Mouse (Mus musculus) midbrain, embryonic 14.5 days (tissue): ENCODE results near the gene Ints4. TPM values are rescaled to one million over a fixed set of nuclear protein-coding genes. Genes with fewer than 3 reads are reported as not detected.

ENCODE experiments used
- ATAC-seq: fragments of 200-750 bp; cut with Nextera tagmentation; 2 replicates; pipeline ENCODE4 v1.8.0; 2017; ENCODE audit warnings: moderate number of reproducible peaks, moderate library complexity; ENCODE audit not compliant: low FRiP score, low TSS enrichment
- DNase-seq: peaks from one replicate; pipeline ENCODE4 v3.0.0-alpha.2; 2015
- H3K27ac ChIP-seq: fragments of 300-500 bp; sonication (generic); replicated peaks from 2 replicates; pipeline ENCODE4 v1.5.1; 2014; ENCODE audit warnings: mild to moderate bottlenecking, low read depth, low read length, moderate library complexity
- H3K27me3 ChIP-seq: fragments of 300-500 bp; sonication (generic); 2 replicates; pipeline ENCODE4 v1.6.1; 2014; ENCODE audit warnings: low read length, control low read depth, mixed read lengths; ENCODE audit not compliant: control insufficient read depth, insufficient read depth
- H3K36me3 ChIP-seq: fragments of 300-500 bp; sonication (generic); 2 replicates; pipeline ENCODE4 v1.6.1; 2014; ENCODE audit warnings: low read length, control low read depth; ENCODE audit not compliant: control insufficient read depth, insufficient read depth
- H3K4me1 ChIP-seq: fragments of 300-500 bp; sonication (generic); 2 replicates; pipeline ENCODE4 v1.6.1; 2014; ENCODE audit warnings: mild to moderate bottlenecking, antibody characterized with exemption, low read length, control low read depth; ENCODE audit not compliant: control insufficient read depth, insufficient read depth
- H3K4me2 ChIP-seq: fragments of 300-500 bp; sonication (generic); 2 replicates; pipeline ENCODE4 v1.6.1; 2014; ENCODE audit warnings: mild to moderate bottlenecking, low read length, moderate library complexity
- H3K4me3 ChIP-seq: fragments of 300-500 bp; sonication (generic); replicated peaks from 2 replicates; pipeline ENCODE4 v1.5.1; 2014; ENCODE audit warnings: low read depth, low read length
- H3K9ac ChIP-seq: fragments of 300-500 bp; sonication (generic); replicated peaks from 2 replicates; pipeline ENCODE4 v1.6.1; 2014; ENCODE audit warnings: mild to moderate bottlenecking, low read length, moderate library complexity
- H3K9me3 ChIP-seq: fragments of 300-500 bp; sonication (generic); 2 replicates; pipeline ENCODE4 v1.6.1; 2016; ENCODE audit warnings: low read length, control low read depth, mixed read lengths; ENCODE audit not compliant: control insufficient read depth
- WGBS: fragments of 180-500 bp; shearing (Covaris S2); extraction: QIAGEN DNeasy Blood & Tissue Kit; methylation state at CpG from one replicate; pipeline ENCODE4 v1.1.7; 2014; 5-methylcytosine and 5-hydroxymethylcytosine counted together
- polyA plus RNA-seq: library from polyadenylated mRNA; unstranded; fragments of >200 nt; fragmentation: Nextera tagmentation; extraction: Ambion mirVana; gene quantifications from 2 replicates; pipeline ENCODE4 v1.2.1, GENCODE M21; 2014

The Ints4 gene
- polyA plus RNA-seq, 1 experiment from 2014 or later, result 49.3 TPM

DNA sequence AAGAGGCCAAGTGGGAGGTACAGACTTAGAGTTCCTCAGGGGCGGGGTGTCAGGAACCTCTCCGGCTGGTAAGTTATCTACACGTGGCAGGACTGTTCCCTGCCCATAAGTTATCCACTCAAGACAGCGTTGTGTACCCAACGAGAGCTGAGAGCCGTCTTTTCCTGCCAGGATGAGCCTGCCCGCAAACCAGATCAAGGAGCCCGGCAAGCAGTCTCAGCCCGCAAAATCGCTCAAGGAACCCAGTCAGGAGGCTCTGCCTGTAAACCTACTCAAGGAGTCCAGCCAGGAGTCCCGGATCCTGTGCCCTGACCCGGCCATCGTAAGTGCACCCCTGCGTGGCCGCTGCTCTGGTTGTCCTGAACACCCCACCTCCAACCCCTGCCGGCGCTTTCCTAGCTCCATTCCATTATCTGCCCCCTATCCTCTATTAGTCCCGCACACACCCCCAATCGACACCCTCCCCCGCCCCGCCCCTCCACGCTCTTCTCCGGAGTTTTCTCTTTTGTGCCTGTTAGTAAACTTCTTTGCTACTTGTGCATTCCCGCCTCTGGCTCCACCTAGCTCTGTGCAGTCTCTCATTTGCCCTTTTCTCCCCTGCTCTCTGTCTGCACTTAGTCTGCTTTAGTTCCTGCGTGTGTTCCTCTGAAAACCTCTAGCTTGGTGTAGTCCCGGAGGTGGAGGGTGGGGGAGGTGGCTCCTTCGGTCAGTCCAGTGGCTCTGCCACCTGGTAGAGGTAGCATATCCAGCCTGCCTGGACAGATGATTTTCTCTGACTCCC lies 27.4 kb upstream of the Ints4 start:
- Histone ChIP-seq H3K27ac (no peak overlapping the region), H3K9me3 (0 out of 2 replicates have a peak, but pooled peaks cover 8% of the 10 kb centered on the region), H3K4me2 (peak overlapping the region; percentile 47), H3K36me3 (no peaks in the 10 kb centered on the region), H3K4me1 (no peaks in the 10 kb centered on the region), H3K27me3 (no peaks in the 10 kb centered on the region), H3K4me3 (peak overlapping the region; percentile 12; the same call in 1 of the 2 replicates), H3K9ac (no peak overlapping the region; the same call in 1 of the 2 replicates)
- DNase-seq (peak; percentile 18), ATAC-seq (no peak)
- 8% methylated on average over 27 of the region's 27 CpGs for WGBS

DNA sequence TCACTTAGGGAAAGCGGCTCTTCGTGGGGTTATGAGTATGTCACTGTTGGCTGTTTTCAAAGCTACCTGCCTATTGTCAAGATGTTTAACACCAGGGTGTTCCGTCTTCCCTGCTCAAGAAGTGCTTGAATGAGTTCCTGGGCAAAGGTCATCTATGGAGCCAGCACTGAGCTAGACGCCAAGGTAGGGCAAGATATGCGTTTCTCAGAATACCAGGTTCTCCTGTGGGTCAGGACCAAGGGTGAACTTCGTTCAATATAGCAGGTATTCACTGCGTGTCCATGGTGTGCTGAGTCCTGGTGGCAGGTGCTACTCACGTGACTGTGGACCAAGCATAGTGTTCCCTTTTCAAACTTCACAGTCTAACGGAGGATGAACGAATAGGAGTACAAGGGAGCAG lies 26.0 kb upstream of the Ints4 start:
- WGBS, result 94% methylated on average over 10 of the region's 10 CpGs
- H3K4me2 ChIP-seq, result no peak overlapping the region
- no peak overlapping the region for H3K4me3 ChIP-seq

DNA sequence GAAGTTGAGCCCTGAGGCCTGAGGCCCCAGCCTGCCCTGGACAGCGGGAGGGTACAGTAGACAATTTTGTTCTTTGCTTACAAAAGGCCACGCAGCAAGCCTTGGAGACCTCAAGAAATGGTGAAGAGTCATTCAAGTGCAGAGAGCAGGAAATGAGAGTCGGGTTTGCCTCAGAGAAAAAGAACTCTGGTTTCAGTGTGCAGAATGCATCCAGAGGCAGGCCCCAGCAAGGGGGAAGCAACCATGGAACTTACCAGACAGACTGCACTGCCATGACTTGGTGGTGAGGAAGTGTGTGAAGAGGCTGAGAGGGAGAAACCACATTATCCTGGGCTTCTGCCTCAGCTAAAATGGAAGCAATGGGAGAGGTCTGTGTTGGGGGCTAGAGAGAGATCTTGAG lies 25.2 kb upstream of the Ints4 start:
- Histone ChIP-seq H3K9ac (no peak overlapping the region), H3K27me3 (no peaks in the 10 kb centered on the region), H3K4me3 (no peak overlapping the region), H3K36me3 (no peaks in the 10 kb centered on the region), H3K4me1 (no peaks in the 10 kb centered on the region), H3K4me2 (no peak overlapping the region), H3K9me3 (no peaks in the 10 kb centered on the region), H3K27ac (no peak overlapping the region)
- DNase-seq (no peak), ATAC-seq (no peak)
- WGBS, result 86% methylated on average over 3 of the region's 3 CpGs

More for the DNA sequence above, 26.0 kb upstream of the Ints4 start:
- H3K4me1 ChIP-seq, result no peaks in the 10 kb centered on the region
- no peaks in the 10 kb centered on the region for H3K27me3 ChIP-seq
- no peak for ATAC-seq
- no peak overlapping the region for H3K27ac ChIP-seq
- no peaks in the 10 kb centered on the region for H3K9me3 ChIP-seq
- no peaks in the 10 kb centered on the region for H3K36me3 ChIP-seq
- DNase-seq, result no peak
- H3K9ac ChIP-seq, result no peak overlapping the region

DNA sequence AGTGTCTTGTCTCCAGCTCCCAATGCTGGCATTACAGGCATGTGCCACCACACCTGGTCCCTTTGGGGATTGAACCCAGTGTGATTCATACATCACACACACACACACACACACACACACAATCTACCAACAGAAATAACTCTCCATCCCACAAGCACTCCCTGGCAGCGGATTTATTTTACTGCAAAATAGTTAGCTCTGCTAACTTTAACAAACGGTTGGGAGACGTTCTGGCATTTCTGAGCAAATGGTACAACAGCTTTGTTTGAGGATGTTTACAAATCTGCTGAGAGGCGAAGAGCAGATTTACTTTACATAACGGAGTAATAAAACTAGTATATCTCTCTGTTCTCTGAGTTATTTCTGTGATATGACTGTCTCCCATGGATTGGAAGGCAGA lies 7.8 kb upstream of the Ints4 start:
- no peaks in the 10 kb centered on the region for H3K36me3 ChIP-seq
- DNase-seq (no peak), ATAC-seq (no peak)
- H3K27me3 ChIP-seq, result no peaks in the 10 kb centered on the region
- H3K4me2 ChIP-seq, result no peak overlapping the region
- H3K4me3 ChIP-seq, result no peak overlapping the region
- H3K27ac ChIP-seq, result no peak overlapping the region
- no peak overlapping the region for H3K9ac ChIP-seq
- no peaks in the 10 kb centered on the region for H3K9me3 ChIP-seq
- no peaks in the 10 kb centered on the region for H3K4me1 ChIP-seq
- 86% methylated on average over 5 of the region's 5 CpGs for WGBS

GRCm38 (mm10) chr7:97479349-97479748 lies 1.4 kb upstream of the Ints4 start:
- H3K4me2 ChIP-seq, result no peak overlapping the region
- WGBS, result 65% methylated on average over 3 of the region's 3 CpGs
- no peak overlapping the region for H3K9ac ChIP-seq
- no peaks in the 10 kb centered on the region for H3K27me3 ChIP-seq
- H3K9me3 ChIP-seq, result no peaks in the 10 kb centered on the region
- no peak for ATAC-seq
- peaks cover 13% of the 10 kb centered on the region for H3K4me1 ChIP-seq
- H3K36me3 ChIP-seq, result no peaks in the 10 kb centered on the region
- H3K27ac ChIP-seq, result no peak overlapping the region
- no peak for DNase-seq
- no peak overlapping the region for H3K4me3 ChIP-seq

GRCm38 (mm10) chr7:97480290-97480689 lies 466 bp upstream of the Ints4 start:
- no peak; the same call in 1 of the 2 replicates for ATAC-seq
- Histone ChIP-seq H3K36me3 (peaks cover 8% of the 10 kb centered on the region), H3K27ac (no peak overlapping the region), H3K4me3 (peak overlapping the region; percentile 61), H3K9ac (no peak overlapping the region), H3K27me3 (no peaks in the 10 kb centered on the region), H3K9me3 (no peaks in the 10 kb centered on the region), H3K4me1 (peaks cover 13% of the 10 kb centered on the region), H3K4me2 (peak overlapping the region; percentile 90)
- DNase-seq, result no peak
- 24% methylated on average over 3 of the region's 3 CpGs for WGBS

DNA sequence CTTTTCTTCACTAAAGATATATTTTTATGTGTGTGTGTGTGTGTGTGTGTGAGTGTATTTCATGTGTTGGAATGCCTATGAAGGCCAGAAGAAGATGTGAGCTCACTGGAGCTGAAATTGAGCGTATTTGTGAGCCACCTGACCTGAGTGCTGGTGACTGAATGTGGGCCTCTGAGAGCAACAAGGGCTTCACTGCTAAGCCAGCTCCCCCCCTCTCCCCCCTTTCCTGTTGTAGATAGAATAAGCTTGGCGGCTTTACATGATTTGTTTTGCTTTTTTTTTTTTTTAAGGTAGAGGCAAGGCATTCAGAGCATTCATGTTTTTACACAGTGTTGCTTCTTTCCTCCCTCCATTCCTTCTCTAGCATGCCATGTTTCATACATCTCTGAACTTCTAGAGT lies 2.6 kb downstream of the Ints4 start:
- Histone ChIP-seq H3K4me1 (peaks cover 13% of the 10 kb centered on the region), H3K4me3 (no peak overlapping the region), H3K9ac (no peak overlapping the region), H3K4me2 (no peak overlapping the region), H3K36me3 (peaks cover 36% of the 10 kb centered on the region), H3K9me3 (no peaks in the 10 kb centered on the region), H3K27me3 (no peaks in the 10 kb centered on the region), H3K27ac (no peak overlapping the region)
- DNase-seq (no peak), ATAC-seq (no peak)
- WGBS, result 83% methylated on average over 2 of the region's 2 CpGs

- Histone ChIP-seq H3K36me3 (peaks cover 64% of the 10 kb centered on the region), H3K9ac (no peak overlapping the region), H3K9me3 (no peaks in the 10 kb centered on the region), H3K4me3 (no peak overlapping the region), H3K4me2 (no peak overlapping the region), H3K4me1 (no peaks in the 10 kb centered on the region), H3K27ac (no peak overlapping the region), H3K27me3 (no peaks in the 10 kb centered on the region)
- DNase-seq (no peak), ATAC-seq (no peak)
- 80% methylated on average over 3 of the region's 3 CpGs for WGBS
These were observed 10.4 kb downstream of the Ints4 start for GRCm38 (mm10) chr7:97491157-97491556.

- Histone ChIP-seq H3K9ac (no peak overlapping the region), H3K27me3 (no peaks in the 10 kb centered on the region), H3K4me2 (no peak overlapping the region), H3K9me3 (no peaks in the 10 kb centered on the region), H3K27ac (no peak overlapping the region), H3K4me3 (no peak overlapping the region), H3K36me3 (peaks cover 52% of the 10 kb centered on the region), H3K4me1 (no peaks in the 10 kb centered on the region)
- ATAC-seq (no peak), DNase-seq (no peak)
- 92% methylated on average over 4 of the region's 4 CpGs for WGBS
These were observed 11.7 kb downstream of the Ints4 start for GRCm38 (mm10) chr7:97492420-97492819.
